Mouse (Mus musculus): ENCODE measurements around the gene Igf2bp1.

DNA sequence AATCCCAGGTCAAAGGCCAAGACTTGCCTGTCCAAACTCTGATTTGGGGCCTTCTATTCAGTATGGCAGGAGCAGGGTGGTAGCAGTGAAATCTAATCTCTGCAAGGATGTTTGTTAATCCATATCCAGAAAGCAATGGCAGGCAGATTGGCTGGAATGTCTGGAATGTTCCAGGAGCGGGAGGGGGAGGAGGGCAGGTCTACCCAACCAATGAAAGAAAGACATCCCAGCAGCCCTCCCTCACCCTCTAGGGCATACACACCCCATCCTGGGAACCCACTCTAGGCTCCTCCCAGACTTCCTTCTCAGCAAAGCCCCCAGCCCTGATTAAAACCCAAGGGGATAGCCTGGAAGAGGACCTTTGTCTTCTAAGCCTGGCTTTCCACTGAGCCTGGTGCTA lies 23.3 kb downstream of the Igf2bp1 start:
- TF ChIP-seq CTCF (IDR thresholded peaks at IDR 0.05; ENCODE audit: insufficient read depth, low read depth, low read length) (no peak), POLR2A (IDR thresholded peaks at IDR 0.05; ENCODE audit: insufficient read depth, low read depth, low read length) (no peak)
